Mouse (Mus musculus): ENCODE results near the gene Atp2b2. TPM values are rescaled to one million over a fixed set of nuclear protein-coding genes. Genes with fewer than 3 reads are reported as not detected.

Gene Atp2b2
- polyA plus RNA-seq, 1 experiment from 2014 or later = 0.06 TPM

DNA sequence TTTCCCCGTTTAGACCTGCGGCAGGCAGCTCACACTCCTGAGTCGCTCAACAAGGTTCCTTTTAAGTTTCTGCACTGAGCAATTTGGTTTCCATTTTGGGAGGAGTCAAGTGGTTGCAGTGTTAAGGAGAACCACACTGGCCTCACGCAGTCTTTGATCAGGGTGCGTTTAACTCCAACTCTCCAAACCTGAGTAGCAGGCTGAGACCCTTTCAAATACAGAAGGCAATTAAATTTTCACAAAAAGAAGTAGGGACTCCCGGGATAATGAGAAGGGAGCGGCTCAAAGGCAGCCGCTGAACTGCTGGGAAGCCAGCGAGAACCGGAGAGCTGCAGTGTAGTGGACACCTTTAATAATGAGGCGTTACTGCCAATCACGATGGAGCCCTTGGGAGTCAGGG lies 100.1 kb downstream of the Atp2b2 start:
- POLR2A ChIA-PET = interaction anchor here (0.7 kb wide), 1 partner anchor 1190 kb away, joined by 4 read pairs; no protein-coding TSS in a partner anchor
- TF ChIP-seq CTCF (IDR thresholded peaks at IDR 0.05) = no peak
- in situ Hi-C loops (cut with MboI; ENCODE audit: low pct_unique_long_range_greater_than_20kb) = no loop called here
- DNase-seq (ENCODE audit: low read depth, low spot score) (no peak), ATAC-seq (no peak)
- peaks cover 5% of the 10 kb centered on the region for H3K27me3 ChIP-seq
- CTCF ChIA-PET = no interaction called here

DNA sequence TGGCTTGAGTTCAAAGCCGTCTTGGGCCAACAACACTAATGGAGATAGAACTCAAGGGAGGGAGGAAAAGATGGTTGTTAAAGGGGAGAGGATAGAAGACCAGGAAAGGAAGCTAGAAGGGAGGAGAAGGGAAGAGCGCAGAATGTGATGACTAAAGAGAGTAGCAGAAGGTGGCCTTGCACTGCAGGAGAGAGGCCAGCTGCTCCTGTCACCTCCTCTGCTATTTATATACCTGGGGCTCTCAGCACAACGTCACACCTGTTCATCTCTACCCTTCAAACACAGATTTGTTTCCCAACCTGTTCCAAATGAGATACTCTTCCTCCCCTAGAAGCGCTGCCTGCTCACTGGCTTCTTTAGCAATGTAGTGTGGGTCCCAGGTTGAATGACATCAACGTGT lies 101.1 kb downstream of the Atp2b2 start:
- peaks cover 5% of the 10 kb centered on the region for H3K27me3 ChIP-seq
- ChIA-PET POLR2A (no interaction called here), CTCF (no interaction called here)
- in situ Hi-C loops (cut with MboI; ENCODE audit: low pct_unique_long_range_greater_than_20kb) = no loop called here
- TF ChIP-seq CTCF (IDR thresholded peaks at IDR 0.05) = no peak
- ATAC-seq (no peak), DNase-seq (ENCODE audit: low read depth, low spot score) (no peak)

DNA sequence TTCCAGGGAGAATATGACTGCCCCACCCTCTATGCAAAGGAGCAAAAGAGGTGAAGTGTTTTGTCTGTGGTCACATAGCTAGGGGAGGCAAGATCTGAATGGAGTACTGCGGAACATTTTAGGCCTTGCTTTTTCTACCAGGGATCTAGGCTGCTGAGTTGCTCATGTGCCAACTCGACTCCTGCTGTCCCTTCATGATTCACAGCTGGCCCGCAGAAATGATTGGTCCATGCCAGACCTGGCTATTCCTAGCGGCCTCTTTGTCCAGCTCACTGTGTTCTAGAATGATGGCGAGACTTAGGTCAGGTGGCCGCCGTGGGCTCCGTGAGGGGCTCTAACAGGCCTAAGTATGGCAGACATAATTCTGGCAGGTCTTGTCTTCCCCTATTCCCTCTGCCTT lies 103.0 kb downstream of the Atp2b2 start:
- ChIA-PET CTCF (no interaction called here), POLR2A (no interaction called here)
- in situ Hi-C loops (cut with MboI; ENCODE audit: low pct_unique_long_range_greater_than_20kb) = no loop called here
- DNase-seq (ENCODE audit: low read depth, low spot score) (no peak), ATAC-seq (no peak)
- no peak for TF ChIP-seq CTCF (IDR thresholded peaks at IDR 0.05)
- peaks cover 5% of the 10 kb centered on the region for H3K27me3 ChIP-seq

DNA sequence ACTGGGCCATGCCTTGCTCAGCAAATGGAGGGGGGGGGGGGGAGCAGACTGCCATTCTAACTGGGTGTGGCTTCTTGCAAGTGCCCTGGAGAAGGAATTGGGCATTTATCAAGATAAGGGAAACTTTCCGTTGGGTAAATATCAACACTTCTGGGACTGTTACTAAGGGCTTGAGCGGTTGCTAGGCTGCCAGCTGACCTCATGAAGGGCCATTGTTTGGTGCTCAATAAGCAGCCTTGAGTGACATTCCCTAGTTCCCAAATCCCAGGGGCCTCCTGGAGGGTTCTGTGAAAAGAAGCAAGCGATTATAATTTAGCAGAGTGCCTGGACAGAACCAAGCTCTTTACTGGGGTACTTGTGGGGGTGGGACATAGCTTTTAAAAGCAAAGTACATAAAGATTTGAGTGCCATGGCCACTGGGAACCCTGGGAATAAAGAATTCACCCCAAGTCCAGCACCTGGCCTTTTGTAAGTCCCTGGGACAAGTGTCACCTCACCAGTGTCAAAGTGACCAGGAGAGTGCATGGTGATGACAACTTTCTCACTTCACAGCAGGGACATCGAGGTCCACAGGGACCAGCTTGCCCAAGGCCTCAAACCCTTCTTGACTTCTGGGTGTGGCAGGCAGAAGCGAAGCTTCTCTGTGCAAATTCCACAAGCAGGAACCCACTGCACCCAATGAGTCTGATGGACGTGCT lies 105.5 kb downstream of the Atp2b2 start:
- no peak for TF ChIP-seq CTCF (IDR thresholded peaks at IDR 0.05)
- no peak for DNase-seq (ENCODE audit: low read depth, low spot score)
- ATAC-seq = no peak
- ChIA-PET POLR2A (no interaction called here), CTCF (no interaction called here)
- peaks cover 16% of the 10 kb centered on the region for H3K27me3 ChIP-seq
- in situ Hi-C loops (cut with MboI; ENCODE audit: low pct_unique_long_range_greater_than_20kb) = no loop called here

DNA sequence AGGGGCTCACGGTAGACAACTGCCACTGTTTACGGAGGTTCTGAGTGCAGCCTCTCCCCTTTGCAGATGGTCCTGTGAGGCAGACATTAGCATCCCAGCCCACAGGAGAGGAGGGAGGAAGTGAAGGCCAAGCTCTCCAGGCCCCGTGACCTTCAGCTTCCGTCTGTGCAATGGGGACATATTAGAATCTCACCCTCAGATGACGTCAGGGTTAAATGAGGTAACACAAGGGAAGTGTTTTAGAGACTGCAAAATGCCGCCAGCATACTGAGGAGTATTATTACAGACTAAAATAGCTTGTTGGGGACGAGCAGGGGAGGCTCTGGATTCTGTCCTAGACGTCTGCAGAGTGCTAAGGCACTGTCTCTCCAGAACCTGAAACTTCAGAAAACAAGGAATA lies 106.3 kb downstream of the Atp2b2 start:
- ChIA-PET CTCF (no interaction called here), POLR2A (interaction anchor here (0.6 kb wide), 1 partner anchor 262 kb away, joined by 3 read pairs; no protein-coding TSS in a partner anchor)
- peaks cover 20% of the 10 kb centered on the region for H3K27me3 ChIP-seq
- in situ Hi-C loops (cut with MboI; ENCODE audit: low pct_unique_long_range_greater_than_20kb) = no loop called here
- ATAC-seq (no peak), DNase-seq (ENCODE audit: low read depth, low spot score) (no peak)
- no peak for TF ChIP-seq CTCF (IDR thresholded peaks at IDR 0.05)

DNA sequence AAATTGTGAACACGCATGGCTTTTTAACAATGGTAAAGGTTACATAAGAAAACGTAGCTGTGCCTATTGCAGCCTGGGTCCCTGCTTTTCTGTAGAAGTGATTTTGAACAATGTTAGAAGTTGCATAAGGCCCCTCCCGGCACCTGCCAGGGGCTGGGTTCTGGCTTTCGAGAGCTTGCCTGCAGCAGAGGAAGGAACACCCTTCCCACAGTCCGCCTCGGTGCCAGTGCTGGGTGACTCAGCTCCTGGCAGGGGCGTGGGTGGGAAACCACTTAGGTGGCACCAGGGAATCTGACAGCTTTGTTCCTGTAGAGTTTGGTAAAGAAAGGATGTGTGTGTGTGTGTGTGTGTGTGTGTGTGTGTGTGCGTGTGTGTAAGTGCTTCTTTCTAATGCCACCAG lies 107.7 kb downstream of the Atp2b2 start:
- H3K27me3 ChIP-seq = peaks cover 20% of the 10 kb centered on the region
- TF ChIP-seq CTCF (IDR thresholded peaks at IDR 0.05) = no peak
- in situ Hi-C loops (cut with MboI; ENCODE audit: low pct_unique_long_range_greater_than_20kb) = no loop called here
- DNase-seq (ENCODE audit: low read depth, low spot score) (no peak), ATAC-seq (no peak)
- CTCF ChIA-PET = no interaction called here
- POLR2A ChIA-PET = no interaction called here

DNA sequence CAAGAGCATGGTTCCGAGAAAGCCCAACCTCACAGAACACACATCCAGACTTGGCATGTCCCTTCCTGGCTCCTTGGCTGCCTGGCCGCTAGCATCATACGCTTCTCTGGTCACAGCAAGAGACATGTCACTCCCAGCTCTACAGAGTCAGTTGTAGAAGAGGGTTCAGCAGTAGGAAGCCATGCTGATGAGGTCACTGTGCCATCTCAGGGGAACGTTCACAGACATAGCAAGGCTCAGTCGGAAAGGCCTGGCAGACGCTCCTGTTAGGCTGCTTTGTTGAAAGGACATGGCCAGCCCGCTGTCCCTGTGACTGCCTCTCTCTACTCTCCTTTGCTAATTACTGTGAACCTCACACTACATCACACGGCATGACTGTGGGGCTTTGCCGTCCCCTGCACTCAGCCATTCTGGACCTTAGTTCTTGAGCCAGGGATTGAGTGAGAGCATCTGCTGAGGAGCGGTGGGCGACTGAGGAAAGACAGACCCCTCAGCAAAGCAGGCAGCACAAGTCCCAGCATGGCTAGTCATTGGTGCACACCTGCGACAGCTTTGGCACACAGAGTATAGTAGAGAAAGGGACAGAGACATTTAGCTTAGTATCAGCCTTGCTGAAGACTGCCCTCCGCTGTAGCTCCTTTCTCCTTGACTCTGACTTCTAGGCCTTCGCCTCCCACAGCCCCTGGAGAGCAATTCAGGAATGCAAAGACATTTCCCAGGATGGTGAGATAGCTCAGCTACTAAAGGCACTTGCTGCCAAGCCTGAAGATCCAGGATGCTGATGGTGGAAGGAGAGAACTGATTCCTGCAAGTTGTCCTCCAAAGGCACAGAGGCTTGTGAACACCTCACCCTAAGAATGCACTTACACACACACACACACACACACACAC lies 108.9 kb downstream of the Atp2b2 start:
- DNase-seq (ENCODE audit: low read depth, low spot score) = no peak
- in situ Hi-C loops (cut with MboI; ENCODE audit: low pct_unique_long_range_greater_than_20kb) = no loop called here
- peaks cover 20% of the 10 kb centered on the region for H3K27me3 ChIP-seq
- CTCF ChIA-PET = no interaction called here
- POLR2A ChIA-PET = no interaction called here
- no peak for TF ChIP-seq CTCF (IDR thresholded peaks at IDR 0.05)
- ATAC-seq = no peak

DNA sequence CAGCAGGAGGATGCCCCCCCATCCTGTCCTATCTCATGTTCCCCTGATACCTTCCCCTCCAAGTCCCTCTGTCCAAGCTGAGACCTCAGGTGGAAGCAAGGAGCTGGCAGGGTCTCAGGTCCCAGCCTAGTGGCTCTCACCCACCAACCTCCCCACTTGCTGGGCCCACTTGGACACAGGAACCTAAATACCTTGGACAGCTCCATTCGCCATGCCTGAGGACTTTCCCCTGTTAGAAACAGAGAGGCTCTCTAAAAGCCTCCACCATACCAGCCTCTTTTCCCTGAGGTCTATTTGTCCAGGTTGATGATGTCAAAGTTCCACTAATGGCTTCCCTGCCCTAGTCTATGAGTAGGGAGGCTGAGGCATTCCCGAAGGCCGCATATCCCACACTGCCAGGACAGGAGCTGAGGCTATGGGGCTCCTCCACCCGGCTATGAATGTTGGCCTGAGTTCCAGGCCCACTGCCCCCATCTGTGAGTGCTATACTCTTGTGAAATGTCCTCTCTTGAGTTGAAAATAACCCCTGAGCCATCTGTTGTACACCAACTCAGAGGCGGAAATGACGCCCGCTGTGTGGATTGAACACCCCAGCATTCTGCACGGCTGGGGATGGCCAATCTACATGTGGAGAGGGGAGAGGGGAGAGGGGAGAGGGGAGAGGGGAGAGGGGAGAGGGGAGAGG lies 113.1 kb downstream of the Atp2b2 start:
- ChIA-PET CTCF (no interaction called here), POLR2A (no interaction called here)
- DNase-seq (ENCODE audit: low read depth, low spot score) = no peak
- H3K27me3 ChIP-seq = peaks cover 24% of the 10 kb centered on the region
- TF ChIP-seq CTCF (IDR thresholded peaks at IDR 0.05) = no peak
- in situ Hi-C loops (cut with MboI; ENCODE audit: low pct_unique_long_range_greater_than_20kb) = no loop called here
- no peak for ATAC-seq

DNA sequence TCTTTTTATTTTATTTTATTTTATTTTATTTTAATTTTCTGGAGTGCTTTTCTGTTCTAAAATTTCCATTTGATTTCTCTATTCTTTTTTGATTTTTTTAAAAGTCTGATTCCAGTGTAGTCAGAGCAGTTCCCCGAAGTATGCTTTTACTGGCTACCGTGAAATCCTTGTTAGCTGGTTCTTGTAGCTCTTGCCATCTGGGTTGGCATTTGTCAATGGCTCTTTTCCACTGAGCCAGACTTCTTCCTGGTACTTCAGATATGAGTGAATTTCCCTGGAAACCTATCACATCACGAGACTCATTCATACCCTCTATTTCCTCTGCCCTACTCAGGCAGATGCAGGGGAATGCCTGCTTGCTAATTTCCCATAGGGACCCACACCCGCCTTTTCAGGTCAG lies 119.2 kb downstream of the Atp2b2 start:
- ChIA-PET POLR2A (no interaction called here), CTCF (no interaction called here)
- in situ Hi-C loops (cut with MboI; ENCODE audit: low pct_unique_long_range_greater_than_20kb) = no loop called here
- ATAC-seq = no peak
- peaks cover 10% of the 10 kb centered on the region for H3K27me3 ChIP-seq
- DNase-seq (ENCODE audit: low read depth, low spot score) = no peak
- no peak for TF ChIP-seq CTCF (IDR thresholded peaks at IDR 0.05)

DNA sequence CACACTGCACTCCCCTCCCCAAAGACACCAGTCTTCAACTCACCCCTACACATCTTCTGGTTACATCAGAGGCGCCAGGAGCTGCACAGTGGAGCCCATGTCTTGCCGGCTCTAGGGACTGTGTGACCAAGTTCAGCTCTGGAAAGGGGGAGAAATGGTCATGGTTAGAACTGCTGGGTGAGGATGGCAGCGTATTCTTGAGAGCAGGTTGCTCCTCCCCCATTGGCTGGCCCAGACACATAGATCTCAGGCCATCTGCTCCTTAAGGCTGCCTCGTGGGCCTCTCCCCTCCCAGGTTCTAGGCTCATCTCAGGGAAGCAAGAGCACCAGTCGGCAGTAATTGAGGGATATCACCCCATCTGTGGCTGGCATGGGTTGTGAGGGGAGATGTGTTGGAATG lies 121.9 kb downstream of the Atp2b2 start:
- no peak for TF ChIP-seq CTCF (IDR thresholded peaks at IDR 0.05)
- ChIA-PET POLR2A (no interaction called here), CTCF (no interaction called here)
- peaks cover 7% of the 10 kb centered on the region for H3K27me3 ChIP-seq
- no peak for DNase-seq (ENCODE audit: low read depth, low spot score)
- in situ Hi-C loops (cut with MboI; ENCODE audit: low pct_unique_long_range_greater_than_20kb) = no loop called here
- no peak for ATAC-seq

DNA sequence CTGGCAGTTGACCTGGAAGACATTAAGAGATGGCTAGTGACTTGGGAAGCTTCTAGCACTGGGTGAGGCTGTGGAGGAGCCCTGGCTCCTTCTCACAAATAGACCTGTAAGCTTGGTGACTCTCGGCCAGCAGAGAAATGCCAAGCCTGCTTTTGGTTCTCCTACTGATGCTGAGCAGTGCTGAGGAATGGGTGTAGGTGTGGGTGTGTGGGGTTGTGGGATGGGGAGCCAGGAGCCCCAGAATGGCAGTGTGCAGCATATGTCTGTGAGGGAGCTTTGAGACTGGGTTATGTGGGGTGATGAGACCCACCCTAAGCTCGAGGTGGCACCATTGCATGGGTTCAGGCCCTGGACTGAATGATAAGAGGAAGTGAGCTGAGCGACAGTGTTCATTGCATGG lies 129.7 kb downstream of the Atp2b2 start:
- DNase-seq (ENCODE audit: low read depth, low spot score) (no peak), ATAC-seq (no peak)
- in situ Hi-C loops (cut with MboI; ENCODE audit: low pct_unique_long_range_greater_than_20kb) = no loop called here
- peaks cover 14% of the 10 kb centered on the region for H3K27me3 ChIP-seq
- CTCF ChIA-PET = interaction anchor here (1.0 to 1.6 kb wide), 2 partner anchors 12 to 18 kb away, joined by 3 read pairs; no protein-coding TSS in a partner anchor
- TF ChIP-seq CTCF (IDR thresholded peaks at IDR 0.05) = no peak
- POLR2A ChIA-PET = no interaction called here
